Mouse (Mus musculus): Measurements from ENCODE around the gene Spef2. TPM values are rescaled to one million over a fixed set of nuclear protein-coding genes. Genes with fewer than 3 reads are reported as not detected.
"Not testable (repeated sequence)": the region's sequence is repeated elsewhere in the genome, so short reads cannot be mapped to it uniquely, and the experiment has no call there.

Gene Spef2
- polyA plus RNA-seq, 2 experiments, result 0.14 TPM; not detected in 1

DNA sequence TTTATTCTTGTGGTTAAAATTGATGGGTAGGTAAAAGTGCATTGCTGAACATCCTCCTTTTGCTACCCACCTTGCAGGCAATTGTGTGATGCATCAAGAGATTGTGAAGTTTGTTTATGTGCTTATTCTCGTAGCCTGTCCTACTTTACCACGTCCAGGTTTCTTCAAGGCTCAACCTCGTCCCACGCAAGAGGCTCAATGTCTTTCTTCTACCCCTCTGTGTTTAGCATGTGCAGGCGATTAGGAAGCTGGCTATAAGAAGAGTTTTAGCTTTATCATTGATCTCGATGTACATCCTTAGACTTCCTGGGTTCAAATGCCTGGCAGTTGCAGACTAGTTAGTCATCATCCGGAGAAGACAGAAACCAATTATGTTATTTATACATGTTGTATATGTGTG lies 176.0 kb downstream of the Spef2 start:
- no peaks in the 10 kb centered on the region for H3K36me3 ChIP-seq (ENCODE audit: control insufficient read depth, insufficient read depth, low read length)
- TF ChIP-seq POLR2A (IDR thresholded peaks at IDR 0.05; ENCODE audit: borderline replicate concordance, extremely low read depth, insufficient read depth, insufficient read length), result no peak
- no peaks in the 10 kb centered on the region for H3K4me1 ChIP-seq (ENCODE audit: control insufficient read depth, insufficient read depth, low read length)
- no peaks in the 10 kb centered on the region for H3K9me3 ChIP-seq (ENCODE audit: control insufficient read depth, low read length)
- H3K4me2 ChIP-seq (replicated peaks; ENCODE audit: low read depth, low read length, severe bottlenecking), result no peak overlapping the region
- ATAC-seq (ENCODE audit: low FRiP score, low read depth) (no peak), DNase-seq (ENCODE audit: low spot score) (no peak)
- no peak overlapping the region for H3K4me3 ChIP-seq (replicated peaks; ENCODE audit: low read length)
- WGBS, result 79% methylated on average over 7 of the region's 7 CpGs
- H3K27me3 ChIP-seq (ENCODE audit: control insufficient read depth, insufficient read depth, low read length), result no peaks in the 10 kb centered on the region
- H3K9ac ChIP-seq (ENCODE audit: low read depth, low read length, severe bottlenecking), result no peak overlapping the region
- no peak overlapping the region for H3K27ac ChIP-seq (replicated peaks; ENCODE audit: low read depth, low read length)

DNA sequence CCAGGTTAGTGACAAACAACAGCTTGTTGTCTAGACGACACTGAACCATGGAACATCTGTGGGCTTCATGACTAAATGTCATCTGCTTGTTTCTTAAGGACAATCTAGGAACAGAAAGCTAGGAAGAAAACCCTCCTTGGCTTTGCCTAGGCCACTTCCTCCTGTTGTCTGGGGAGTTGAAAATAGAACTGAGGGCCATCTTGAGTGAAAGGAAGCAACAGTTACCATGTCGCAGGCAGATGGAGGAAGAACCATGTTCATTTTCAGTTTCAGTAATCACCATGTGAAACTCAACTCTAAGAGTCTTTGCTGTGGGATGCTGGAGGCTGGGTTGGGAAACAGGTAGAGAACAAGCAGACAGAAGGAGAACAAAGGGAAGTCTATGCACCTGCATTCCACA lies 176.8 kb downstream of the Spef2 start:
- Histone ChIP-seq H3K27me3 (ENCODE audit: control insufficient read depth, insufficient read depth, low read length) (no peaks in the 10 kb centered on the region), H3K4me2 (replicated peaks; ENCODE audit: low read depth, low read length, severe bottlenecking) (no peak overlapping the region), H3K4me3 (replicated peaks; ENCODE audit: low read length) (no peak overlapping the region), H3K9me3 (ENCODE audit: control insufficient read depth, low read length) (no peaks in the 10 kb centered on the region), H3K4me1 (ENCODE audit: control insufficient read depth, insufficient read depth, low read length) (no peaks in the 10 kb centered on the region), H3K9ac (ENCODE audit: low read depth, low read length, severe bottlenecking) (no peak overlapping the region), H3K36me3 (ENCODE audit: control insufficient read depth, insufficient read depth, low read length) (no peaks in the 10 kb centered on the region), H3K27ac (replicated peaks; ENCODE audit: low read depth, low read length) (no peak overlapping the region)
- TF ChIP-seq POLR2A (IDR thresholded peaks at IDR 0.05; ENCODE audit: borderline replicate concordance, extremely low read depth, insufficient read depth, insufficient read length), result no peak
- DNase-seq (ENCODE audit: low spot score) (no peak), ATAC-seq (ENCODE audit: low FRiP score, low read depth) (no peak)
- WGBS, result 94% methylated on average over 2 of the region's 2 CpGs

GRCm38 (mm10) chr15:9567316-9567715 lies 181.4 kb downstream of the Spef2 start:
- Histone ChIP-seq H3K27ac (replicated peaks; ENCODE audit: low read depth, low read length) (no peak overlapping the region), H3K4me3 (replicated peaks; ENCODE audit: low read length) (no peak overlapping the region), H3K27me3 (ENCODE audit: control insufficient read depth, insufficient read depth, low read length) (no peaks in the 10 kb centered on the region), H3K9me3 (ENCODE audit: control insufficient read depth, low read length) (no peaks in the 10 kb centered on the region), H3K9ac (ENCODE audit: low read depth, low read length, severe bottlenecking) (no peak overlapping the region), H3K4me2 (replicated peaks; ENCODE audit: low read depth, low read length, severe bottlenecking) (no peak overlapping the region), H3K36me3 (ENCODE audit: control insufficient read depth, insufficient read depth, low read length) (no peaks in the 10 kb centered on the region), H3K4me1 (ENCODE audit: control insufficient read depth, insufficient read depth, low read length) (no peaks in the 10 kb centered on the region)
- TF ChIP-seq POLR2A (IDR thresholded peaks at IDR 0.05; ENCODE audit: borderline replicate concordance, extremely low read depth, insufficient read depth, insufficient read length), result no peak
- no peak for ATAC-seq (ENCODE audit: low FRiP score, low read depth)
- no peak for DNase-seq (ENCODE audit: low spot score)
- WGBS, result 83% methylated on average over 4 of the region's 4 CpGs

- 80% methylated on average over 6 of the region's 6 CpGs for WGBS
- Histone ChIP-seq H3K9me3 (ENCODE audit: control insufficient read depth, low read length) (no peaks in the 10 kb centered on the region), H3K27ac (replicated peaks; ENCODE audit: low read depth, low read length) (no peak overlapping the region), H3K4me3 (replicated peaks; ENCODE audit: low read length) (no peak overlapping the region), H3K4me1 (ENCODE audit: control insufficient read depth, insufficient read depth, low read length) (no peaks in the 10 kb centered on the region), H3K36me3 (ENCODE audit: control insufficient read depth, insufficient read depth, low read length) (no peaks in the 10 kb centered on the region), H3K4me2 (replicated peaks; ENCODE audit: low read depth, low read length, severe bottlenecking) (no peak overlapping the region), H3K27me3 (ENCODE audit: control insufficient read depth, insufficient read depth, low read length) (no peaks in the 10 kb centered on the region), H3K9ac (ENCODE audit: low read depth, low read length, severe bottlenecking) (no peak overlapping the region)
- TF ChIP-seq POLR2A (IDR thresholded peaks at IDR 0.05; ENCODE audit: borderline replicate concordance, extremely low read depth, insufficient read depth, insufficient read length), result no peak
- DNase-seq (ENCODE audit: low spot score), result no peak
- ATAC-seq (ENCODE audit: low FRiP score, low read depth), result no peak
Observed at GRCm38 (mm10) chr15:9565396-9565795, 183.3 kb downstream of the Spef2 start.

GRCm38 (mm10) chr15:9564156-9564555 lies 184.5 kb downstream of the Spef2 start:
- Histone ChIP-seq H3K27ac (replicated peaks; ENCODE audit: low read depth, low read length) (no peak overlapping the region), H3K27me3 (ENCODE audit: control insufficient read depth, insufficient read depth, low read length) (no peaks in the 10 kb centered on the region), H3K9ac (ENCODE audit: low read depth, low read length, severe bottlenecking) (no peak overlapping the region), H3K4me3 (replicated peaks; ENCODE audit: low read length) (no peak overlapping the region), H3K36me3 (ENCODE audit: control insufficient read depth, insufficient read depth, low read length) (no peaks in the 10 kb centered on the region), H3K4me1 (ENCODE audit: control insufficient read depth, insufficient read depth, low read length) (no peaks in the 10 kb centered on the region), H3K9me3 (ENCODE audit: control insufficient read depth, low read length) (no peaks in the 10 kb centered on the region), H3K4me2 (replicated peaks; ENCODE audit: low read depth, low read length, severe bottlenecking) (no peak overlapping the region)
- WGBS, result 77% methylated on average over 3 of the region's 3 CpGs
- DNase-seq (ENCODE audit: low spot score) (no peak), ATAC-seq (ENCODE audit: low FRiP score, low read depth) (no peak)
- TF ChIP-seq POLR2A (IDR thresholded peaks at IDR 0.05; ENCODE audit: borderline replicate concordance, extremely low read depth, insufficient read depth, insufficient read length), result no peak

GRCm38 (mm10) chr15:9557264-9557663 lies 191.4 kb downstream of the Spef2 start:
- H3K9ac ChIP-seq (ENCODE audit: low read depth, low read length, severe bottlenecking); H3K27me3 ChIP-seq (ENCODE audit: control insufficient read depth, insufficient read depth, low read length); DNase-seq (ENCODE audit: low spot score); H3K4me2 ChIP-seq (replicated peaks; ENCODE audit: low read depth, low read length, severe bottlenecking); H3K4me1 ChIP-seq (ENCODE audit: control insufficient read depth, insufficient read depth, low read length); H3K4me3 ChIP-seq (replicated peaks; ENCODE audit: low read length); ATAC-seq (ENCODE audit: low FRiP score, low read depth); H3K36me3 ChIP-seq (ENCODE audit: control insufficient read depth, insufficient read depth, low read length); H3K27ac ChIP-seq (replicated peaks; ENCODE audit: low read depth, low read length); H3K9me3 ChIP-seq (ENCODE audit: control insufficient read depth, low read length): not testable (repeated sequence)
- WGBS, result 91% methylated on average over 13 of the region's 15 CpGs
